Mouse (Mus musculus) left cerebral cortex, adult 8-10 months (tissue): ENCODE measurements at regions not wholly inside any gene's neighbourhood (a gene's known extent, or its start where the extent isn't known, plus 50 kb on each side); places are given as distances from the start of the nearest gene placed in this dataset.

Experiments used
- DNase-seq, 2 experiments: peaks; one replicate each; pipeline ENCODE4 v3.0.0; 2022; ENCODE audit warnings: low spot score in 2 of 2

DNA sequence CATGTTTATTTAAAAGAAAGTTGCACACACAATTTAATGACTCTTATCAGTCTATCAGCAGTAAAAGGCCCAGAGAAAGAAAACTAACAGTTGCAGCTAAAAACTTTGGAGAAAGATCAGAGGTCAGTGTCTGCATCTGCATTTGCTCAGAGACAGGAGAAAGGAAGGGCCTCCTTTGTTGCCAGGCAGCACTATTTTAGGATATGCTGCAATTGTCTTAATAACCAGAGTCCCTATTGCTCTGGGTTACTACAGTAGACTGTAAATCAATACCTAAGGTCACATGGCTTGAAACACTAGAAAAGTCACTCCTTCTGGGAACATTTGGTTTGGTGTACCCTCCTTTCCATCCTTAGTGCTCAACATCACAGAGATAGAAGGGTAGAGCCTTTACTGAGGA lies 175.7 kb downstream of the Hdgfl1 start:
- no peak for DNase-seq

GRCm38 (mm10) chr13:26593750-26594149 lies 176.2 kb downstream of the Hdgfl1 start:
- DNase-seq: no peak

GRCm38 (mm10) chr13:26575890-26576543 lies 193.9 kb downstream of the Hdgfl1 start:
- peak in 1 of 2 experiments; percentile 22 for DNase-seq

- no peak for DNase-seq
Measured at GRCm38 (mm10) chr13:26569422-26569821, 200.5 kb downstream of the Hdgfl1 start.

GRCm38 (mm10) chr13:26564941-26565862 lies 204.8 kb downstream of the Hdgfl1 start:
- DNase-seq: no peak

GRCm38 (mm10) chr13:26558366-26558765 lies 211.6 kb downstream of the Hdgfl1 start:
- DNase-seq: no peak

GRCm38 (mm10) chr13:26554266-26554665 lies 215.7 kb downstream of the Hdgfl1 start:
- DNase-seq: no peak

GRCm38 (mm10) chr13:26552122-26552521 lies 217.8 kb downstream of the Hdgfl1 start:
- no peak for DNase-seq

GRCm38 (mm10) chr13:26538928-26539327 lies 231.0 kb downstream of the Hdgfl1 start:
- DNase-seq: no peak

GRCm38 (mm10) chr13:26536575-26536974 lies 233.4 kb downstream of the Hdgfl1 start:
- DNase-seq: no peak

GRCm38 (mm10) chr13:26532761-26533160 lies 237.2 kb downstream of the Hdgfl1 start:
- DNase-seq: no peak

- no peak for DNase-seq
Measured at GRCm38 (mm10) chr13:26519054-26519453, 250.9 kb downstream of the Hdgfl1 start.

DNA sequence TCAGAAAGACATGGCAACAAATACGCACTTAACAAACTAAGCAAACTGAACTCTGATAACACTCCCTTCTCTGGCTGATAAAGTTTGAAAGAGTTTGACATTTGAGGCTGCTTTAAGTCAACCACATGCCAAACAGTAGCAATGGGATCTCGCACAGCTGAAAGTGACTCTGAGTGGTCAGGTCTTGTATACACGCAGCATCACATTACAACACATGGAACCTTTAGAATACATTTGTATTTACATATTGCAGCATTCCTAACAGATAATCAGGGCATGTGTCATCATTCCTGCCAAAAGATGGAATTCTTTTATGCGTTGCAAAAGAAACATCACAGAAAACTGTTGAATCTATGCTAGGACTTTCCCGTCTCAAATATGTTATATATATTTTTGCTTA lies 251.5 kb downstream of the Hdgfl1 start:
- no peak for DNase-seq

DNA sequence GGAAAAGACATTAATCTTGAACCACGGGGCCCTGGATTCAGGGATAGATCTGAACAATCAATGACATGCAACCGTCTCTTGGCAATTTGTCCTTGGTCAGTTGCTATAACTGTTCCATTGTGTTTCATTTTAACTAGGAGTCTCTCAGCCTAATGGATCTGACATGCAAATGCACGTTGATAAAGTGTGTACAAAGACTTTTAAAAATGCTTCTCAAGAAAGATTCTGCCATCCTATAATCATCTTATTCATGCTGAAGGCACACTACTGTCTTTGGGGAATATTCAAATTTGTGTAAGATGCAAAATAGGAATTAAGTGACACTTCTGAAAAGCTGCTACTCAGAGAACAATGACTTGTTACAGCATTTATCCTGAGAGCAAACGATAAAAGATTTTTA lies 252.3 kb downstream of the Hdgfl1 start:
- no peak for DNase-seq

DNA sequence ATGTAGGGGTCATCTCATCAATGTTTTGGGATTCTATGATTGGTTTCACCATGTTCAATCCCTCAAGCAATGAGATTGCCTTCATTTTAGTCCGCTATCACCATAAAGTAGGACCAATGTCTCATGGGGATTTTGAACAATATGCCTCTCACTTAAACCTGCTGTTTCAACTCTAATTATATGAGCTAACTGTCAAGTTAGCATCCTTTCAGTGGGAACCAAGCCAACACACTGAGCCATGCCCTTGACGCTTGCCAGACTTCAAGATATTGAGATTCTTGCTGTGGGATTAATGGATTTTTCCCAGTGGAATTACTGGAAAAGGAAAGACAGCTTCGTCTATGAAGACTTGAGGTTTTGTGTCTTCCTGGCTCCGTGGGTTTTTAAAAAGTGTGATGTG lies 259.5 kb downstream of the Hdgfl1 start:
- no peak for DNase-seq

DNA sequence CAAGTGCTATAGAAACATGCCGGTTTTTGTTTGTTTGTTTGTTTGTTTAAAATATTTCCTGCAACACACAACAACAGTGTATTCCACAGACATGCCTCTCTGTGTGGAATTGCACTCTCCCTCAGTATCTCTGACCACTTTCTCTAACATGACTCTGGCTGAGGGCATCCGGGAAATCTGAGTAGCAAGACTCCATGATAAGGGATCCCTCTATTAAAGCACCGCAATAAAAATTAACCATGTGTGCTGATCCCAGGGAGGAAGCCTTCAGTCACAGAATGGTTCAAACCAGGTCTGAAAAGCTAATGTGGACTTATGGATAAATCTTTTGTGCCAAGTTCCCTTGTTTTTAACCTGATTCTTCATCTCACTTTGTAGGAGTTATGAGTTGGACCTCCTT lies 260.1 kb downstream of the Hdgfl1 start:
- DNase-seq: no peak

GRCm38 (mm10) chr13:26503744-26504143 lies 266.2 kb downstream of the Hdgfl1 start:
- DNase-seq: no peak

DNA sequence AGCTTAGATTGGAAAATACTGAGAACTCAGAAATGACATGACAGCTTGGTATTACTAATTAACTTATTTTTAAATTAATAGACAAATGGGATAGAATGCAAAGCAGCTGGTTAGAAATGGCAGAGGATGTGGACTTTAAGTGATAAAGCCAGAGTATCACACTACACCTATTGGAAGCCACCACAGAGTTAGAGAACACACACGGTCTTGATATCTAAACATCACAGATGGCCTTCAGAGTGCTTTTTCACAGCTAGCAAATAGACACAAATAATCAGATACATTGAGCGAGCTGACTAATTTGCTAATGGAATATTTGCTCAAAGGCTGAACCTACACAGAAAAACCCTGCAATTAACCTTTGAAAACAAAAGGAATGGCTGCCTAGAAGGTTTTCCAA lies 272.9 kb downstream of the Hdgfl1 start:
- DNase-seq: no peak

GRCm38 (mm10) chr13:26495871-26496270 lies 274.1 kb downstream of the Hdgfl1 start:
- no peak for DNase-seq

DNA sequence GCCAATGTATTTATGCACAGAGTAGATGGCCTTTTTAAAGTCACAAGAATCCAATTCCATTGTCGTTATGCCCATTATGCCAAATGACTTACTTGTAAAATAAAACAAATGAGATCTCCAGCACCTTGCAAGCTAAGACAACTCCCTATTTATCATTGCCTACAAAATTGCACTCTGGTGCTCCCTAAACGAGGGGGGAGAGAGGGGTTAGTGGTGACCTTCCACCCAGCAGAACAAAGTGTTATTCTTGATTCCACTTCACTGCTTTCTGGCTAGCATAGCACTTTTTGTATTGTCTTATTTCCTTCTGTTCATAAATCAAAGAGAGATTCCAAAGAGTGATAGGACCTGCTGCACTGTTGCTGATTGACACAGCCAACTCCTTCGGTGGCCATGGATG lies 300.6 kb downstream of the Hdgfl1 start:
- DNase-seq: no peak

DNA sequence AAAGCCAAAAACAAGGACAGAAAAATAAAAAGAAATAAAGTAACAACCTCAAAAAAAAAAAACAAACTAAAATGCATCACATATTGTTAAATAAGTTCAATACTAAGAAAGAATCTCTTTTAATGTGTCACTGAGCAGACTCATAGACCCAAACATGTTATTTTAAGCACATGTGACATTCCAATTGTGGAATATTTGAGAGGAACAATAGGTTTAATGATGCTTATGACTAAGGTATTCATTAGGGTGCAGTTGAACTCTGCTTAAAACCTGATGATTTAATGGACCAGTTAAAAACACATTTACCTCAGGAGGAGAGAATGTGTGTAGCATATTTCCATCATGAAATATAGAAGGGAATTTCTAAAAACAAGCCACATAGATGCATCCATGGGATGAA lies 302.4 kb downstream of the Hdgfl1 start:
- no peak for DNase-seq

DNA sequence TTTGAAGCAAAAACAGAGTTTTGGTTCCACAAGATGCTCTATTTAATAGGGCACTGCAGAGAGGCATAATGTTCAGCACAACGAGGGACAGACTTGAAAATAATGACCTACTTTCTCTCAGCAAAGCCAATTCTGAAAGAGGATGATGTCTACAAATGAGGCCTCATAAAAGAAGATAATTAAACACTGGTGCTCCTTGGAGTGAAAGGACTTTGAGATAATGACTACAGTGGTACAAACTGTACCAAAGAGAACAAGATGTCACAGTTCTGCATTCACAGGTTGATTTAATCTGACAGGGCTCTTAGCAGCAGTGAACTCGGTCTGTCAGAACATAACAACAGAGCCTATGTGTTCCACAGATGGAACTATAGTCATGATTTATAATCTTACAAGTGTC lies 305.4 kb downstream of the Hdgfl1 start:
- no peak for DNase-seq

DNA sequence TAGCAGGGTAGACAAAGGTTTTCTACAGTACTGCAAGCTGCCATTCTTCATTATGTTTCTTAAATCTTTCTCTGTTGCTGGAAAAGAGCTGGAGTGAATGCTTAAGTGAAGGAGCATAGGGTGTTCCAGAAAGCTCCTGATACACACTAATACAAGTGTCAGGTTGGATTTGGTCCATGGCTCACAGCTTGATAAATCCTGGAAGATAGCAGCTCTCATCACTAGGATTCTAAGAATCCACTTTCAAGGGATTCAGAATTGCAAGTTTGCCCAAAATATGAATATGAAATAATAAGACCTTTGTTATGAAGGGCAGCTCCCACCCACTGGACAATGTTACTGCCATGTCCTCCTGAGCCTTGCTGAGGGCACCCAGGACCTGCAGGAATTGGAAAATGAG lies 305.9 kb downstream of the Hdgfl1 start:
- DNase-seq: no peak
